Mouse (Mus musculus) thymus, postnatal 25 days (tissue): ENCODE measurements at regions not wholly inside any gene's neighbourhood (a gene's known extent, or its start where the extent isn't known, plus 50 kb on each side); places are given as distances from the start of the nearest gene placed in this dataset.
"Not testable (repeated sequence)": the region's sequence is repeated elsewhere in the genome, so short reads cannot be mapped to it uniquely, and the experiment has no call there.

ENCODE experiments used
- DNase-seq: peaks from one replicate; pipeline ENCODE4 v3.0.0; 2022

DNA sequence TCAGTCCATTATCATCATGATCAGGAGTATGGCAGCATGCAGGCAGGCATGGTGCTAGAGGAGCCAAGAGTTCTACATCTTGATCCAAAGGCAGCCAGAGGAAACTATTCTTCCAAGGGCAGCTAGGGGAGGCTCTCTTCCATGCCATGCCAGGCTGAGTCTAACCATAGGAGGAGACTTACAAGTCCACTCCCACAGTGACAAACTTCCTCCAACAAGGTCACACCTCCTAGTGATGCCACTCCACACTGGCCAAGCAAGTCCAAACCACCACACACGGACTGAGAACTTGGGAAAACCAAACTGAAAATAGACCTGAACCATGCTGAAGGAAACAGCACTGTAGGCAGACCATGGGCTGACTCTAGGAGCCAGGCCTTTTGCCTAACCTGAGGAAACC is 197.4 kb downstream of the Prex1 start:
- DNase-seq: no peak

DNA sequence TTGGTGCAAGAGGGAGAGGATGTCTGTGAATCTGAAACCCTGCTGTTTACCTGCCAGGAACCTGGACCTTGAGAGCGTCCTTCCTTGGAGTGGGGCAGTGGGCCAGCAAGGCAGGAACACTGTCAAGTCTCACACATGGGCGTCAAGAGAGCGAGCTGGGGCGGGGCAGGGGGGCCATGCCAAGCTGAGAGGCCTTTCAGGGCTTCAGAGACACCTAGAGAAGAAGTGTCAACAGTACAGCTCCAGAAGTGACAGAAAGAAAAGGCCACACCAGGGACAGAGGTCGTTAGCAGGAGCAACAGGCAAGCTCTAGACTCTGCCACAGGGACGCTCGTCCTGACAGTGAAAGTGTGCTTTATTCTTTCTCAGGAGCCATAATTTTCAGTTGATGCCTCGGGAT is 199.0 kb downstream of the Prex1 start:
- DNase-seq: no peak

DNA sequence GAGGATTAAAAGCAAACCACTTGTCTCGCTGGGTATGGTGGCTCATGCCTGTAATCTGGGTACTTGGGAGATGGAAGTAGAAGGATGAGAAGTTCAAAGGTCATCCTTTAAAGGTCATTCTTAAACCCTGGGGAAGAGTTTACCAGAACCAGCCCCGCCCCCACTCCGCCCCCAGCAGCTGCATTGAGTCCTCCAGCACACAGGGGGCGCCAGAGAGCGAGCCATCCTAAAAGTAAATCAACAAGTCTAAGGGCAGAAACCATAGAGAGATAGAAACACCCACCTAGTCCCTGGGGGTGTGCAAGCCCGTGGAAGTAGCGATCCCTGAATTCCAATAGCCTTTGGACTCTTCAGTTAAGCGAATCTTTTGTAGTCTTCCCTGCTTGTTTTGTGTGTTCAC is 201.1 kb downstream of the Prex1 start:
- DNase-seq: peak; percentile 19

DNA sequence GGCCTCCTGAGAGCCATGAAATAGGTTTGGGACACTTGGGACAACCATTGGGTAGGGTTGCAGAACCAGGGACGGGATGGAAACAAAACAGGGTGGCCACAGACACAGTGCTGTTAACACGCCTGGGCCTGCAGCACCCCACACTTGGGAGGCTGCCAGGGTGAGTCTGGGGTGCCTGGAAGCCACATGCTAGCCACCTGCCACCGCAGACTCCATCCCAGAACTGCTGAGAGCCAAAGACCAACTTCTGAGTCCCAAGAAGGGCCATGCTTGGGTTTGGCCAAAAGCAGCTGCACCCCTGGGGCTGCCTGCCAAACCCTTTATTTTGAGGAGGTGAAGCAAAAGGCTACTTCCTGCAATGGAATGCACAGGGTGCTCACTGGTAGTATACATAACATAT is 202.2 kb downstream of the Prex1 start:
- not testable (repeated sequence) for DNase-seq

DNA sequence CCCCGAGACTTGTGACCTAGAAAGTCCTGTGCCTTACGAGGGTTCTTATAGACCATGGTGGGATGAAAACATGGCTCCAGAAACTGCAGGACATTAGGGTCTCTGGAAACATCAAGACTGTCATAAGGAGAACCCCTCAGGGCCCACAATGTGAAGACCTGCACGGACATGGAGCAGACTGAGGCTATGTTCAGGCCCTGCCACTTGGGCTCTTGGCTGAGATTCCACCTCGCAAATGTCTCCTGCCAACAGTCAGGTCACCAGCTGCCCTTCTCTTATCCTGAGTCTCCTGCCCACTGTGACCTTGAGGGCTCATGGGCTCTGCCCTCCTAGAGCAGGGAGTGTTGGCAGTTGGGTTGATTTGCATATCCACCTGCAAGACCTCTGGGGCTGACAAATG is 202.9 kb downstream of the Prex1 start:
- DNase-seq: no peak

DNA sequence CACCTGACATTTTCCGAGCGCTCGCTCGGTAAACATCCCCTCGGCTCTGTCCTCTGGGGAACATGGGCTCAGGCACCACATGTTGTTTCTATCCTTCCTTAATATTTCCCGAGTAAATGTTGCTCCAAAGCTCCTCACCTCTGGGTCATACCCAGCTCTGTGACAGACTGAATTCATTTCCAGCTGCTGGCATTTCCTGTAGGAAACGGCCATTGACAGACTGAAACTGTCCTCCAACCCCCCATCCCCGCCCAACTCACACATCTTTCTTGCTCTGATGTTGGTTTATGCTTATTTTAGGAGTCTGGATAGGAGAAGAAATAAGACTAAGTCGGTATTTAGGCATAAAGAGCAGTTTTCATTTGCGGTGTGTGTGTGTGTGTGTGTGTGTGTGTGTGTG is 204.0 kb downstream of the Prex1 start:
- no peak for DNase-seq

DNA sequence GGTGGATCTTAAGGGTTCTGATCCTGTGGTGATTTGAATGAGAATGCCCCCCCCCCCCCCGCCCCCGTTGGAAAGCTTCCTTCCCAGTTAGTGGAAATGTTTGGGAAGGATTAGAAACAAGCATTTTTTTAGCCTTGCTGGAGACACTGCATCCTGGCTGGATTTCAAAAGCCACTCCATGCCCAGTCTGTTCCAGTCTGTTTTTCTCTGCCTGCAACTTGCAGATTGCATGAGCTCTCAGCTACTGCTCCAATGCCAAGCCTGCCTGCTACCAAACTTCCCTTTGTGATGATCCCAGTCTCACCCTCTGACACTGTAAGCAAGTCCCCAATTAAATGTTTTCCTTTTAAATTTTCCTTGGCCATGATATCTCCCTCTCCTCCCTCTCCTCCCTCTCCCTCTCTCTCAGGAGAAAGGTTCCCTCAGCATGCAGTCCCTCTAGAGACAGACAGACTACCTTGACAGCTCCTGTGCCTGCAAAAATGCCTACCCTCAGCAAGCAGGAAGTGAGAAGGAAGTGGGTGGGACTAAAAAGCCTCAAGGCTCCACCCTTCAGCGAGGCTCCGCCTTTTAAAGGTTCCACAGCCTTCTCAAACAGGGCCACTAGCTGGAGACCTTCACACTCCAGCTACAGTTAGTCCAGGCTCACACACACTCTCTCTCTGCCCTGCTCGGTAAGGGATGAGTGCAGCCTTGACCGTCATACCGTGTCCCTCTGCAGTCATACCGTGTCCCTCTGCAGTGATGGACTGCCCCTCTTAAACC is 204.8 kb downstream of the Prex1 start:
- DNase-seq: no peak

DNA sequence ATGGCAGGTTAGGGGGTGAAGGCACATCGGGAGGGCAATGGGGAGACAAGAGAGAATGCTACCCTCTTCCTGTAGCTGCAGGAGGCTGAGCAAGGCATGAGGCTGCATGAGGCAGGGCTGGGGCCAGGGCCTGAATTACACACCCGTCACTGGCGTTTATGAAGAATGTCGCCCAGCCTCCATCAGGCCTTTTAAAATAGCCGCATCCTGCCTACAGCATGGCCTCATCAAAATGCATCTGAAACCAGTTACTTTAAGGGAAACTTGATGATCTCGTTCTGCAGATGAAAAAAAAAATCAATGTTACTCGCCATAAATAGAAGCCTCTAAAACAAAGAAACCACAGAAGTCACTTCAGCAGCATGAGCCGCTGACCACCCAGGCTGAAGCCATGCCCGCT is 208.3 kb downstream of the Prex1 start:
- DNase-seq: no peak

DNA sequence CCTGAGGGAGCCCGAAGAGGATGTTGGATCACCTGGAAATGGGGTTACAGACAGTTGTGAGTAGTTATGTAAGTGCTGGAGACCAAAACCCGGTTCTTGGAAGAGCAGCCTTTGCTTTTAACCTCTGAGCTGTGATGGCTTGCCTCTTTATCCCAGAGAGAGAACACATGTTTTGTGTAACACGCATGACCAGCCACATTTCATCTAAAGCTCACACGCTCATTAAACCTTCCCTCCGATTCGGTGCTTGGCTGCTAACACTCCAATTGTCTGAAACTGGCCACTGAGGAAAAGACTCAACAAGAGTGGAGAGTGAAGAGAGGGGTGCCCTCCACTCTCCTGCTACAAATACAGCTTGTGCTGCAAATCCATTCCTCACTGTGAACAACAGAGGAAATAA is 210.0 kb downstream of the Prex1 start:
- DNase-seq: no peak

DNA sequence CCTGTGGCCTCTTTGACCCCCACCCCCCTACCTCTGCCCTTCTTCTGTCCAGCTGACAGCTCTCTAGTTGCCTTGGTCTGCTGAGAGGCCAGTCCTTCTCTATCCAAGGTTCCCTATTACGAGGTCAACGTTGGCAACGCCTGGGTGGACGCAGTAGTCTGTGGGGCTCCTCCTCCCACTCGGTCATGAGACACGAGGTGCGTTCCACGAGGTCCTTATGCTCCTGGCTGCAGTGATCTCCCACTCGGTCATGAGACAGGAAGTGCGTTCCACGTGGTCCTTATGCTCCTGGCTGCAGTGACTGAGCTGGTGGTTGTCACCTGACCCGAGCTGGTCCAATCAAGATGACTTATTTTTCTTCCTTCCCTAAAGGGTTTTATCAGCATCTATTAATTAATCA is 220.7 kb downstream of the Prex1 start:
- DNase-seq: no peak

DNA sequence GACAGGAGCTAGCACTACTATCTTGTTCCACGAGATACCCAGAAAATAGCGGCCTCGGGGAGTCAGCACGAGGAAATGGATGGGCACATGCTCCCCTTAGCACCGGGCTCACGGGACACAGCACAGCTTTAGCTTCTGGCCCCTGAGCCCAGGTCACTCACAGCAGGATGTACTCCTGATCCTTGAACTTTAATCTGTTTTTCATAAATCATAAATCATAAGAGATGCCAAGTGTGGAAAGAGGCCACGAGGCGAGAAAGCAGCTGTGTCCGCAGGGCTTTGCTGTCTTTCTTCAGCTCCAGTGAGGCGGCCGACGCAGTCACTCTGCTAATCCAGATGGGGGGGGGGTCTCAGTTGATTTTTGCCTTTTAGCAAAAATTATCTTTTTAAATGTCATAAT is 221.2 kb downstream of the Prex1 start:
- DNase-seq: no peak

DNA sequence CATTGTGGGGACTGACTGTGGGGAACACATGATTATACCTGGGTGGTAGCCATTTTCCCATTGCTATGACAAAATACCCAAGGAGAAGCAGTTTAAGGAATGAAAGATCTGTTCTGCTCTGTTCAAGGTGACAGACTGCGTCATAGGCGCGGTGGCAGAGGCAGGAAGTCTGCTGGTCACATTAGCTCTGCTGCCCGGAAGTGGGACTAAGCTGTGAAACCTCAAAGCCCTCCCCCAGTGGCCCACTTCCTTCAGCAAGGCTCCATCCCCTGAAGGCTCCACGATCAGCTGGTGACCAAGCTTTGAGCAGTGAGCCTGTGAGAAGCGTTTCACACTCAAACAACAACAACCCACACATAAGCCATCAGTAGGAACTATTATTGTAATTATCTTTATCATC is 221.8 kb downstream of the Prex1 start:
- no peak for DNase-seq

DNA sequence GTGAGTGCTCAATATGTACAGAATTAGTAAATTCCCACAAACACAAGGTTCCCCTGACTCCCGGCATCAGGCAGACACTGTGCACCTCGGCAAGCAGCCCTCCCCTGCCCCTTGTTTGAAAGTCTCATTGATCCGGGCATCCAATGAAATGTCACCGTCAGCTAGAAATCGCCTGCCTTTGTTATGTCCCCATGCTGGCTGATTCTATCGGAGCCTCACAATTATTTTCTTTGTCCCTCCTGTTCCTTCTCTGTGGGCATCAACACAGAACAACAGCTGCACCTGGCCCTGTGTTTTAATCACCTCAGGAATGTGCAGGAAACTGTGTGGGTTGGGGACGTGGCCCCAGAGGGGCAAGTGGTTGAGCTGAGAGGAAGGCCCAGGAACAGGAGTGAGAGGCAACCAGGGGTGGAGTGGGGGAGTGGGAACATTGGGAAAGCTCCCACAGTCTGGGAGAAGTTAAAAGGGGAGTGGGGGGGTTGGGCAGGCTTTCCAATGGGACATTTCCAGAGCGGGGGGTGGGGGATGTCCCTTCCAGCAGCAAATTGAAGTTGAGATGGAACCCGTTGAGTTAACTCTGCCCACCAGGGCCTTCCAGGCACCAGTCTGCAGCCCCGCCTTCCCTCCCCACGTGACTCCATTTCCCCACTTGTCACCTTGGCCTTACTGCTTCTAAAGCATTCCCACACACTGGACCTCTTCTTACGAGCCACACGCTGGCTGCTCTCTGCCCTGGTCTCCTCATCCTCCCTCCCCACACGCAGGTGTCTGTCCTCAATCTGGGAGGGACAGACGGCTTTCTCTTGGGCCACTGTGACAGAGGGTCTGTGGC is 224.4 kb downstream of the Prex1 start:
- DNase-seq: no peak

DNA sequence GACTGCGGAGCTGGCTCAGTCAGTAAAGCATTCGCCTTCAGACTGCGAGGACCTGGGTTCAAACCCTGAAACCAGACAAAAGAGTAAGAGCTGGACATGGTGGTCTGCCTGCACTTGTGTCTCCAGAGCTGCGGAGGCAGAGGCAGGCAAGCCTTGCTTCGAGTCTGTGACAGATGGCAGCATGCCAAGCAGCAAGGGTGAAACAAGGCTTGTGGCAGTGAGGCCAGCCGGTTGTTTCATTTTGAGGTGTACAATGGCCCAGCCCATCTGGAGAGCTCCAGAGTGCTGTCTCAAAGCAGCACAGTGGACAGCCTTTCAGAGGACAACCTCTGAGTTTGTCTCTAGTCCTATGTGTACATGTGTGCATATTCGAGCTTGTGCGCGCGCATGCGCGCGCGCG is 225.9 kb downstream of the Prex1 start:
- DNase-seq: no peak

DNA sequence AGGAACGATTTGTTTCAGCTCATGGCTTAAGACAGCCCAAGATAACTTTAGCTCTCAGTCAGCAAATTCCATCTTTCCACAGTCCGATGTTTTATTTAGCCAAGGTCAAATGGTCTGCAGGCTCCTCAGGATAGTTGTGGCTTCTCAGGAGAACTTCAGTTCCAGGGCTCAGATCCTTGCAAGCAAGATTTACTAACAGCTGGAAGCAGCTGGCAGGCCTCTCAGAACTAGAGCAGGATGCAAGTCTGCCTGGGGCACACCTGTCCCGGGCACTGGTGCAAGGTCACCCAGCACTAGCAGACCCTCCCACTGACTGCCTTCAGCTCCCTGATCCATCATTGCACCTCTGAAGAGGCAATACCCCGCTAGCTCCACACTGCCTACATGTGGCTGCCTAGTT is 227.8 kb downstream of the Prex1 start:
- DNase-seq: no peak

DNA sequence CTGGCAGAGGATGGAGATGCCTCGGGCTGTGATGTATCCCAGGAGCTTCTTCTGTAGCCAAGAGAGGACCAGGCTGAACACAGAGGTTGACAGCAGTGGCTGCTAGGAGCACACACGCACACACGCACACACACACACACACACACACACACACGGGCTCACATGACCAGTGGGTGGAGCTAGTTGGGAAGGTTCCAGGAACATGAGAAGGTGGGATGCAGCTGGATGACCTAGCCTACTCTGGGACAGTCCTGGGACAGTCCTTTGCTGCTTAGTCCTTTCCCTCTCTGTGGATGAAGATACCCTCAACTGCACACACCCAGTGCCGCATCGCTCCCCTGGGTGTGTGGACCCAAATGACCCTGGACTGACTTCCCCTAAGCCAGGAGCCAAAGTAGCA is 228.3 kb downstream of the Prex1 start:
- no peak for DNase-seq

DNA sequence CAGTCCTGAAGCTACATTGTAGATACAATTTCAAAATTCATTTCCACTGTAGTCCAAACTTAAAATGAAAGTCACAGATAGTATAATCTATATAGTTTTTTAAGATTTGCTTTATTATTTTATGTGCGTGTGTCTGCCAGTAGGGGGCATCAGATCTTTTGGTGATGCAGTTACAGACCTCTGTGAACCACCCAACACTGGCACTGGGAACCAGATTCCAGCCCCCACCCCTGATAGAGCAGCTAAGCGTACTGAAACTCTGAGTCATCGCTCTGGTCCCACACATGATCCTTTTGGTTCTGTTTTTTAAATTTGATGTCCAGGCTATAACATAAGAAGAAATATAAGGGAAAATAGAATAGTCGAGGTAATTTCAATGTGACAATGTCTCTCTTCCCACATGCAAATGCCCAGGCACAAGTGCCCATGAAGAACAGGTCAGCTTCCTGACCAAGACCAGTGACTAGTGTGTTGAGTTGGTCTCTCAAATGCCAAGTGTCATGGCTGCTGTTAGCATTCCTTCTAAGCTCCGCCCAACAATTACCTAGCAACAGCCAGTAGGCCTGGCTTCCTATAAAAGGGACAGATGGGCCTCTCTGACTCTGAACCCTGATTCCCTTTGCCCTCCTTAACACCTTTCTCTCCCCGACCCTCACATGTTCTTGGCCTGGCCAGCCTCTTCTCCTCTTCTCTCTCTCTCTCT is 229.9 kb downstream of the Prex1 start:
- no peak for DNase-seq

DNA sequence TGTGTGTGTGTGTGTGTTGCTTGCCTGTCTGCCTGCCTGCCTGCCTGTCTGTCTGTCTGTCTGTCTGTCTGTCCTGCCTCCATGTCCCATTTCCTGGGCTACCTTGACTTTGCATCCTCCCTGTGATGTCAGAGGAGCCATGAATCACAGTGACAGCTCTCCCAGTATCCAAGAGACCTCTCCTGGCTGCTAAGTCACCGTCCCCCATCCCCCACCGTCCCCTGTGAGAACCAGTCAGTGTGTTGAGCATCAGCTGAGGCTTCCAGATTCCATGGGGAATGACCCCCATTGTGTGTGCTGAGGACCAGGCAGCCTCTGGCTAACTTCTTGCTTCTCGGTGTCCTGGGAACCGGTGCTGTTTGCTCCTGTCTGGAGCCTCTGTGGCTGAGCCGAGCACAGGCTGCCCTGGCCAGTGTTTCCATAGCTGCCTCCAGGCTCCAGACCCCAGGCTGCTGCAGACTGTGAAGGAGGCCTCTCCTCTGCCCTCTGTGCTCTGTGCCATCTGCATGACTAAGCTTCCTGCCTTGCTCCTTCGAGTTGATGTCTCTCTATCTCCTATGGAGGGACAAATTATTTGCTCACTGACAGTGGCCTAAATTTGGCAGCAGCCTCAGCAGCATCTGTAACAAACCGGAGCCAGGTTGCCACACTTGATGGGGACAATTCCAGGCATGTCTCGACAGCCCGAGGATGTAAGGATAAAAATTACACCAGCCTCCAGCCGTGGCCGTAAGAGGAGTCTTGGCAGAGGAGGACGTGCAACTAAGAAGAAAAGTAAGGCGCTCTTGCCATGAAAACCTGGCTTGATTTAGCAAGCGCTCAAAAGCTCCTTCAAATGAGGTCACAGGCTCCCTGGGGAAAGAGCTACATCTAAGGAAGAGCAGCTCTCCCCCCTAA is 230.7 kb downstream of the Prex1 start:
- DNase-seq: no peak

DNA sequence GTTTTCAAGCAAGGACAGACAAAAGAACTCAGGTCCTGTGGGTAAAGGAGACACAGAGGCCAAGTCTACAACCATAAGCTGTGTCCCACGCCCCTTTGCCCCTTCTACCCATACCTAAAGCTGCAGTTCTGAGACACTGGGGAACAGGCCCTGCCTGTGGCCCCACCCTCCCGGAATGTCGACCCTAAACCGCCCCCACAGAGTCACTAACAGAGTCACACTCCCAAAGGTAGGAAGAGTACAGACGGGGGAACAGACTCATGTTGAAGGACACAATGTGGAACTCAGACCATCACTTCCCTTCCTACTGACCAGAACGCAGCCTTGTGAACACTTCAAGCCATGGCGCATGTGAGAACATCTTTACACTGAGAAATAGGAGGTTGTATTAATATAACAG is 231.9 kb downstream of the Prex1 start:
- no peak for DNase-seq

DNA sequence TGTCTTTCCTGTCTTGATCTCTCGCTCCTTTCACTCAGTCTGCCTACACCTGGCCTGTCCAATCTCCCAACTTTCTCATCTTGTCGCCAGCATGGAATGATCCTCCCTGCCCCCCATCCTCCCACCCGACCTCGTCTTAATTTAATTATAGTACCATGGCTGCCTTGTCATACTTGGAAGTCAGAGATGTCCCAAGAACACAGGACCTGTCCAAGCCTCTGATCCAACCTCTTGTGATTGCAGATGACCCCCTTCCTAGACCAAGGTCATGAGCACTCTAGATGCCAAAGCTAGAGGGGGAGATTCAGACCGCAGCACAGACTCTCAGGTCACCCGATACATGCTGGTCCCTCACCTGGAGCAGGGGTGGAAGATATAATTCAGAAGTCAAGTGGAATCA is 232.3 kb downstream of the Prex1 start:
- DNase-seq: no peak

DNA sequence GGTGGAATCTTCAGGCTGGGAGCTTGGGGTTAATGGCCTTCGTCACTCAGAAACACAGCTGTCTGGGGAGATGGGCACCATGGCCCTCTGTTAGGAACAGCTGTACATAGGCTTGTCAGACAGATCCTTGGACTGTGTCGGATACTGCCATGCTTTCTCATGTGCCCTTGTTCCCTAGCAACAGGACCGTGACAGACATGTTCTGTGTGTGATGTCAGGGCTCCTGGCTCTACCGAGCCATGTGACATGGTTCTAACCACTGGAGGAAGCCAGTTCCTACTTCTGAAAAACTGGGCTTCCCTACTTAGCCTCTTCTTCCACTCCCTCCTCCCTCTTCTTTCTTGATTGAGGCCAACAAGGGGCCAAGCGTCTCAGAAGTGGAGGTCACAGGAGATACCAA is 232.7 kb downstream of the Prex1 start:
- DNase-seq: no peak

DNA sequence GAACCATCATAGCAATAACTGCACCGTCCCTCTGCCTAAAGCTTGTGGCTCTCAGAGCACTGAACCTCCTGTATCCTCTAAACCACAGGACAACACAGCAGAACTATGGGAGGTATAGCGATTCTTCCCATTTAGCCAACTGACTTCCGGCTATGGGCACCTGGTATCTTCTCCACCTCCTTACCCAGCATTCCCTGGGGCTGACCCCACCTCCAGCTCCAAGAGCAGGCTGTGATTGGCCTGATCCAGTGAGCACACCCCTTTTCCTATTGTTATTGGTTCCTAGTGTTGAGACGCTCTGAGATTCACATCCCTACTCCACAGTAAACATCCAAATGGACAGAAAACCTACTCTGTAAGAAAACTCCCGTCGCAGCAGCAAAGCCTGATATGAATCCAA is 236.7 kb downstream of the Prex1 start:
- DNase-seq: no peak

DNA sequence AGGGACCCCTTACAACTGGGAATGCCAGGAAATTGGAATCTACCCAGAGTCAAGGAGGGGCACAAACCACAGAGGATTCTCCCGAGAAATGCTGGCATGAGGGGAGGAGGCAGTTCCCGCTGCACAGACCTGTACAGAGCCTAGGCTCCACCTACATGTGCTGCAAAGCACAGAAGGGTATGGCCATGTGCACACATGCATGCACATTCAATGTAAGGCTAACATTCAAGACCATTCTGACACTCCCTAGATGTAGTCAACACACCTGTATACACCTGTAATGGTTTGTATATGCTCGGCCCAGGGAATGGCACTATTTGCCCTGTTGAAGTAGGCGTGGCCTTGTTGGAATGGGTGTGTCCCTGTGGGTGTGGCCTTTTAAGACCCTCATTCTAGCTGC is 238.0 kb downstream of the Prex1 start:
- DNase-seq: no peak
